Mouse (Mus musculus): ENCODE data around the gene Azgp1.
"Not testable (repeated sequence)": the region's sequence is repeated elsewhere in the genome, so short reads cannot be mapped to it uniquely, and the experiment has no call there.

Gene Azgp1

GRCm38 (mm10) chr5:137981300-137981699 lies at the start of gene Azgp1:
Gene Azgp1, plus strand, starts transcription at chr5:137981520.
- DNase-seq (ENCODE audit: low read depth): no peak

- not testable (repeated sequence) for DNase-seq (ENCODE audit: low read depth)
Observed at GRCm38 (mm10) chr5:137933934-137934333, 47.4 kb upstream of the Azgp1 start.

GRCm38 (mm10) chr5:137936486-137936885 lies 44.8 kb upstream of the Azgp1 start:
- no peak for DNase-seq (ENCODE audit: low read depth)

- DNase-seq (ENCODE audit: low read depth): no peak
Observed at GRCm38 (mm10) chr5:137937238-137937637, 44.1 kb upstream of the Azgp1 start.

GRCm38 (mm10) chr5:137940948-137941347 lies 40.4 kb upstream of the Azgp1 start:
- no peak for DNase-seq (ENCODE audit: low read depth)

- no peak for DNase-seq (ENCODE audit: low read depth)
Observed at GRCm38 (mm10) chr5:137943133-137943532, 38.2 kb upstream of the Azgp1 start.

- DNase-seq (ENCODE audit: low read depth): no peak
Observed at GRCm38 (mm10) chr5:137947303-137947702, 34.0 kb upstream of the Azgp1 start.

- DNase-seq (ENCODE audit: low read depth): no peak
Observed at GRCm38 (mm10) chr5:137951218-137951617, 30.1 kb upstream of the Azgp1 start.

GRCm38 (mm10) chr5:137956404-137956803 lies 24.9 kb upstream of the Azgp1 start:
- DNase-seq (ENCODE audit: low read depth): no peak

- no peak for DNase-seq (ENCODE audit: low read depth)
Observed at GRCm38 (mm10) chr5:137962945-137963344, 18.4 kb upstream of the Azgp1 start, which contains the start of gene Gjc3. Gene Gjc3, minus strand, starts transcription at chr5:137963098.

- no peak for DNase-seq (ENCODE audit: low read depth)
Observed at GRCm38 (mm10) chr5:137966492-137966891, 14.8 kb upstream of the Azgp1 start.

- DNase-seq (ENCODE audit: low read depth): no peak
Observed at GRCm38 (mm10) chr5:137973161-137973560, 8.2 kb upstream of the Azgp1 start.

GRCm38 (mm10) chr5:137973738-137974137 lies 7.6 kb upstream of the Azgp1 start:
- no peak for DNase-seq (ENCODE audit: low read depth)

- no peak for DNase-seq (ENCODE audit: low read depth)
Observed at GRCm38 (mm10) chr5:137974724-137975123, 6.6 kb upstream of the Azgp1 start.

GRCm38 (mm10) chr5:137975434-137975833 lies 5.9 kb upstream of the Azgp1 start:
- DNase-seq (ENCODE audit: low read depth): no peak

- DNase-seq (ENCODE audit: low read depth): no peak
Observed at GRCm38 (mm10) chr5:137977291-137977690, 4.0 kb upstream of the Azgp1 start.

- no peak for DNase-seq (ENCODE audit: low read depth)
Observed at GRCm38 (mm10) chr5:137979081-137979480, 2.2 kb upstream of the Azgp1 start.

- no peak for DNase-seq (ENCODE audit: low read depth)
Observed at GRCm38 (mm10) chr5:137986351-137986750, 5.0 kb downstream of the Azgp1 start.

- DNase-seq (ENCODE audit: low read depth): no peak
Observed at GRCm38 (mm10) chr5:138009437-138009836, 28.1 kb downstream of the Azgp1 start.

GRCm38 (mm10) chr5:138012382-138012781 lies 31.1 kb downstream of the Azgp1 start:
- no peak for DNase-seq (ENCODE audit: low read depth)

GRCm38 (mm10) chr5:138016530-138016929 lies 35.2 kb downstream of the Azgp1 start:
- DNase-seq (ENCODE audit: low read depth): no peak

- no peak for DNase-seq (ENCODE audit: low read depth)
Observed at GRCm38 (mm10) chr5:138016997-138017396, 35.7 kb downstream of the Azgp1 start.

GRCm38 (mm10) chr5:138019577-138019976 lies 38.3 kb downstream of the Azgp1 start:
- not testable (repeated sequence) for DNase-seq (ENCODE audit: low read depth)

- DNase-seq (ENCODE audit: low read depth): not testable (repeated sequence)
Observed at GRCm38 (mm10) chr5:138020961-138021479, 39.7 kb downstream of the Azgp1 start, which contains the start of the genes Smok3a and Smok3b. Gene Smok3a, plus strand, starts transcription at chr5:138021261. Gene Smok3b, plus strand, starts transcription at chr5:138021429.

Measured in fibroblast of lung, adult 2 months (primary cell).